Mouse (Mus musculus): ENCODE results near the gene Fbxw8.

GRCm38 (mm10) chr5:118053205-118053604 is 102.1 kb downstream of the Fbxw8 start:
- no peak for TF ChIP-seq POLR2A (IDR thresholded peaks at IDR 0.05; ENCODE audit: extremely low read depth, insufficient read depth, low read length)
- TF ChIP-seq CTCF (IDR thresholded peaks at IDR 0.05; ENCODE audit: low read depth, low read length), result no peak
